Mouse (Mus musculus) kidney, adult 2 months (tissue): ENCODE measurements around the gene Ostm1.

Experiments used
- CTCF ChIP-seq: fragments of 200-500 bp; conservative IDR thresholded peaks from 2 replicates; pipeline ENCODE4 v1.5.1; 2011; ENCODE audit warnings: low read depth, mild to moderate bottlenecking, control low read depth, low read length, moderate library complexity, mixed read lengths; ENCODE audit not compliant: insufficient read depth, insufficient read length
- POLR2A ChIP-seq: fragments of 200-500 bp; IDR thresholded peaks from one replicate; pipeline ENCODE4 v1.6.1; 2011; ENCODE audit warnings: low read depth, low read length, control low read depth

DNA sequence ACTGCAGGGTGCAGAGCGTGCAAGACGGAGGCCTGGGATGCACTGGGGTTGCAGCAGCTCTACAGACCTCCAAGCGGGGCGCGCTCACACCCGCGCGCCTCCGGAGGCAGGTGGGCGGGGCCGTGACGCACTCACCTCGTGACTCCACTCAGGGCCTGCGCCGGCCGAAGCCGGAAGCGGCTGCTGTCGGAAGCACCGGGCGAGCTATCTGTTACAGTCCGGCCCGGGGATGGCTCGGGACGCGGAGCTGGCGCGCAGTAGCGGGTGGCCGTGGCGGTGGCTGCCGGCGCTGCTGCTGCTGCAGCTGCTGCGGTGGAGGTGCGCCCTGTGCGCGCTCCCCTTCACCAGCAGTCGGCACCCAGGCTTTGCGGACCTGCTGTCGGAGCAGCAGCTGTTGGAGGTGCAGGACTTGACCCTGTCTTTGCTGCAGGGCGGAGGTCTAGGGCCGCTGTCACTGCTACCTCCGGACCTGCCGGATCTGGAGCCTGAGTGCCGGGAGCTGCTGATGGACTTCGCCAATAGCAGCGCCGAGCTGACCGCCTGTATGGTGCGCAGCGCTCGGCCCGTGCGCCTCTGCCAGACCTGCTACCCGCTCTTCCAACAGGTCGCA lies 95.2 kb downstream of the Ostm1 start:
- peak; percentile 52 for TF ChIP-seq POLR2A
- 0 out of 2 replicates have a peak, but pooled peaks have one; percentile 1 for TF ChIP-seq CTCF
